11 mouse cellular contexts compared by ENCODE assay signal in the genomic region with DNA sequence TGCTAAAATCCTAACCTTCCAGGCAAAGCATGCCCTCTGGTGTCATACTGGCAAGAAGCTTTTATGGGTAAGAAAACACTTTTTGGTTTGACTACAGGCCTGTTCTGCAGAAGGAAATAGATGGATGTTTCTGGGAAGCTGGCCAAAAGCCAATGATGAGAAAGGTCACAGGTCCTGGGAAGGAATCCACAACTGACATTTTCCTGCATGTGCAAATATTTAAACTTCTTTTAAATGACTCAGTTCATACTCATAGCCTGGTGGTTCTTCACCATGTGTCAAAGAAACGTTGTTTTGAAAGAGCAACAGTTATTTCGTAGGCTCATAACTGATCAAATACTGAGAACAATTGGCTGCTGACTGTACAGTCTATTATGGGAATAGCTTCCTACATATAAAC. TPM values are rescaled to one million over a fixed set of nuclear protein-coding genes. Genes with fewer than 3 reads are reported as not detected.
DNase-seq lines count a peak whose midpoint lies in the region; ATAC-seq and TF ChIP-seq lines count a peak whose summit lies in the region.
"Had no signal": no experiment of that assay in that cellular context is flagged by ENCODE, and none has a peak within 500 bp of the region (broad histone marks: within the 10 kb centered on the region; RNA-seq: fewer than 3 reads in every experiment).

No protein-coding gene starts in this region.

- H3K9ac ChIP-seq in heart, embryonic 11.5 days (ENCODE audit: low read depth, low read length), result no peak overlapping the region
- H3K9ac ChIP-seq in lung, postnatal 0 days (replicated peaks; ENCODE audit: low read depth), result no peak overlapping the region
- no peak overlapping the region for H3K9ac ChIP-seq in forebrain, postnatal 0 days
- H3K9ac ChIP-seq: forebrain, embryonic 12.5 days had no signal

- 0 out of 2 replicates have a peak, but pooled peaks have one; percentile 17 for TF ChIP-seq EP300 in lung, postnatal 0 days (IDR thresholded peaks at IDR 0.05)

- H3K27ac ChIP-seq in heart, embryonic 11.5 days (ENCODE audit: low read depth, low read length), result no peak overlapping the region
- no peak overlapping the region for H3K27ac ChIP-seq in lung, postnatal 0 days (ENCODE audit: low read length)
- no peak overlapping the region for H3K27ac ChIP-seq in forebrain, postnatal 0 days (ENCODE audit: low read depth, low read length)
- H3K27ac ChIP-seq: forebrain, embryonic 12.5 days; left cerebral cortex, adult 2 months had no signal

- intact Hi-C loops in left cerebral cortex, postnatal 4 days (cut with DNase I), result loop anchor here (10.0 kb wide), 1 partner anchor 513 kb away; no protein-coding TSS in a partner anchor

- TF ChIP-seq CTCF in lung, postnatal 0 days (IDR thresholded peaks at IDR 0.05), result peak; percentile 11; the same call in 1 of the 2 replicates
- TF ChIP-seq CTCF in forebrain, postnatal 0 days (IDR thresholded peaks at IDR 0.05; ENCODE audit: low read depth), result no peak

- no peaks in the 10 kb centered on the region for H3K4me1 ChIP-seq in heart, embryonic 11.5 days (ENCODE audit: control insufficient read depth, insufficient read depth, low read length)
- no peaks in the 10 kb centered on the region for H3K4me1 ChIP-seq in lung, postnatal 0 days (ENCODE audit: insufficient read depth, low read depth, low read length)
- 0 out of 2 replicates have a peak, but pooled peaks cover 9% of the 10 kb centered on the region for H3K4me1 ChIP-seq in forebrain, postnatal 0 days (ENCODE audit: insufficient read depth)

- DNase-seq in heart, adult 9 months (ENCODE audit: low spot score in 2 of 2), result peak; percentile 4 to 6
- DNase-seq in NIH3T3 (ENCODE audit: low read depth), result peak; percentile 87
- peak; percentile 10 for DNase-seq in kidney, adult 18-20 months
- DNase-seq in lung, postnatal 0 days (ENCODE audit: low spot score), result peak; percentile 49
- no peak for DNase-seq in cerebellum, adult 9-11 months
- DNase-seq in forebrain, postnatal 0 days, result no peak
- no peak for DNase-seq in left cerebral cortex, postnatal 4 days

- no peaks in the 10 kb centered on the region for H3K9me3 ChIP-seq in heart, embryonic 11.5 days (replicated peaks; ENCODE audit: control insufficient read depth, low read length)
- no peaks in the 10 kb centered on the region for H3K9me3 ChIP-seq in lung, postnatal 0 days (ENCODE audit: low read length)
- no peaks in the 10 kb centered on the region for H3K9me3 ChIP-seq in forebrain, postnatal 0 days (ENCODE audit: low read length)
- H3K9me3 ChIP-seq: forebrain, embryonic 12.5 days had no signal

- H3K4me3 ChIP-seq in heart, embryonic 11.5 days (ENCODE audit: low read depth, low read length), result no peak overlapping the region
- H3K4me3 ChIP-seq in lung, postnatal 0 days (ENCODE audit: low read depth, low read length), result no peak overlapping the region
- no peak overlapping the region for H3K4me3 ChIP-seq in forebrain, postnatal 0 days (ENCODE audit: low read depth, low read length)
- H3K4me3 ChIP-seq: forebrain, embryonic 12.5 days; left cerebral cortex, adult 2 months had no signal

- H3K27me3 ChIP-seq in heart, embryonic 11.5 days (ENCODE audit: control insufficient read depth, insufficient read depth, low read length), result no peaks in the 10 kb centered on the region
- H3K27me3 ChIP-seq in lung, postnatal 0 days (replicated peaks; ENCODE audit: insufficient read depth, low read length), result no peaks in the 10 kb centered on the region
- no peaks in the 10 kb centered on the region for H3K27me3 ChIP-seq in forebrain, postnatal 0 days (ENCODE audit: insufficient read depth, low read length)
- H3K27me3 ChIP-seq: forebrain, embryonic 12.5 days had no signal

- WGBS in heart, embryonic 11.5 days (ENCODE audit: insufficient replicate concordance), result 74% methylated on average over 2 of the region's 2 CpGs
- 23% methylated on average over 2 of the region's 2 CpGs for WGBS in lung, postnatal 0 days
- WGBS in forebrain, postnatal 0 days, result 94% methylated on average over 2 of the region's 2 CpGs

- H3K36me3 ChIP-seq in heart, embryonic 11.5 days (ENCODE audit: control insufficient read depth, insufficient read depth, low read length), result peaks cover 9% of the 10 kb centered on the region
- H3K36me3 ChIP-seq in lung, postnatal 0 days (ENCODE audit: insufficient read depth, low read length), result peaks cover 8% of the 10 kb centered on the region; the same call in 1 of the 2 replicates
- H3K36me3 ChIP-seq in forebrain, postnatal 0 days (ENCODE audit: insufficient read depth), result peaks cover 26% of the 10 kb centered on the region

- H3K4me2 ChIP-seq in heart, embryonic 11.5 days, result no peak overlapping the region
- H3K4me2 ChIP-seq in lung, postnatal 0 days (replicated peaks; ENCODE audit: low read depth, low read length), result no peak overlapping the region
- H3K4me2 ChIP-seq in forebrain, postnatal 0 days (ENCODE audit: low read depth), result no peak overlapping the region
- H3K4me2 ChIP-seq: forebrain, embryonic 12.5 days had no signal

- ATAC-seq in heart, embryonic 11.5 days (replicated peaks; ENCODE audit: insufficient number of reproducible peaks, low FRiP score, low TSS enrichment), result no peak
- ATAC-seq in lung, postnatal 0 days, result peak; percentile 35
- ATAC-seq in forebrain, postnatal 0 days, result no peak
- ATAC-seq: activated CD4-positive, CD25-positive, alpha-beta regulatory T cell, adult 4 months had no signal

RNA-seq across cellular contexts. Expression of a gene that starts 5.4 kb away (rescaled TPM):
- polyA plus RNA-seq in heart, embryonic 11.5 days (2014; fragmentation: Nextera tagmentation; extraction: Ambion mirVana), result 8.4 and 10.9 TPM in 2 replicates
- polyA plus RNA-seq in lung, postnatal 0 days (2015; fragmentation: Nextera tagmentation; extraction: Ambion mirVana), result 7.5 and 8.0 TPM in 2 replicates
- total RNA-seq in forebrain, postnatal 0 days (2014; rRNA removed), result 36.0 and 40.0 TPM in 2 replicates
- polyA plus RNA-seq in forebrain, postnatal 0 days (2015; fragmentation: Nextera tagmentation; extraction: Ambion mirVana), result 20.0 and 21.1 TPM in 2 replicates
- total RNA-seq in left cerebral cortex, postnatal 4 days (2021), result 10 to 100 TPM; 38.6 to 39.3 TPM

Comparison
In these comparisons a context has a peak if more than half of its experiments do, and no peak if none do; other contexts are left out.
1. DNase-seq: peak in heart, adult 9 months (2 of 2), NIH3T3 (single experiment), kidney, adult 18-20 months (single experiment) and lung, postnatal 0 days (single experiment); none in cerebellum, adult 9-11 months (single experiment), forebrain, postnatal 0 days (single experiment) and left cerebral cortex, postnatal 4 days (single experiment).